Mouse (Mus musculus): ENCODE results near the gene Otud7b.

- TF ChIP-seq CTCF (IDR thresholded peaks at IDR 0.05; ENCODE audit: borderline replicate concordance, control insufficient read depth, extremely low read depth, insufficient read depth, low read length, poor library complexity) (no peak), POLR2A (IDR thresholded peaks at IDR 0.05; ENCODE audit: control insufficient read depth, extremely low read depth, insufficient read depth, low read length, poor library complexity) (peak; percentile 67)
Observed at GRCm38 (mm10) chr3:96197129-96197749, 92.9 kb downstream of the Otud7b start.

Data from thymus, adult 2 months (tissue).